Mouse (Mus musculus): ENCODE results near the gene Alkbh1. TPM values are rescaled to one million over a fixed set of nuclear protein-coding genes. Genes with fewer than 3 reads are reported as not detected.

The Alkbh1 gene
- polyA plus RNA-seq, 2 experiments: 48.3 to 60.2 TPM

DNA sequence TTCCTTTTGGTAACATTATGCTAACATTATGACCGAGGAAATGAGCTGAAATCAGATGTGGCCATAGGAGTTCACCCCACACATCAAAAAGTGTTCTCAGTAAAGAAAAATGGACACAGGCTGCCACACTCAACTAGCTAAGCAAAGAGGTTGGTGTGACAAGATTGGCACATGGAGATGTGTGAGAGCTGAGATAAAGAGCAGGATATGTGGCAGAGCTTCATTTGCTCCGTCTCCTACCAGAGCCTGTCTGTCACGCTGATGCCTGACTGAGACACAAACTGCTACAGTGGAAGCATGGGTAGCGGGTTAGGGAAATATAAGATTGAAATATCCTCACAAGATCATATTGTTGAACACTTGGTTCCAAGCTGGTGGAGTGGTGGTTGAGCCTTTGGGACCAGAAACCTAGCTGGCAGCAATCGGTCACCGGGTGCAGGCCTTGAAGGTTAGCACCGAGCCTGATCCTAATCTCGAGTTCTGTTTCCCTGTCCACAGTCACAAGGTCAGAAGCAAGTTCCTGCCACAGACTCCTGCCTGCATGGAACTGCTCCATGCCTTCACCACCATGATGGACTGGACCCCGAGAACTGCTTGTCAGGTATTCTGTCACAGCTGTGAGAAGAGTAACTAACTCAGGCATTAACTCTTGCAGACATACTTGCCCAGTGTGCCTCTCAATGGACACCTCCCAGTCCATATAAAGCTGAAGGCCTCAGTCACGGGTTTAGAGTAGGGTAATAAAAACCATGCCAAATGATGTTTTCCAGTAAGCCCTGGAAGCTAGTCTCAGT lies 63.0 kb downstream of the Alkbh1 start:
- DNase-seq (ENCODE audit: low spot score): no peak
- Histone ChIP-seq H3K4me3 (replicated peaks; ENCODE audit: low read length) (no peak overlapping the region), H3K27me3 (ENCODE audit: control insufficient read depth, insufficient read depth, low read length) (no peaks in the 10 kb centered on the region), H3K9me3 (ENCODE audit: control insufficient read depth, low read length) (no peaks in the 10 kb centered on the region), H3K36me3 (ENCODE audit: control insufficient read depth, insufficient read depth, low read length) (peaks cover 3% of the 10 kb centered on the region; the same call in 1 of the 2 replicates), H3K27ac (replicated peaks; ENCODE audit: low read depth, low read length) (no peak overlapping the region), H3K4me1 (ENCODE audit: control insufficient read depth, insufficient read depth, low read length) (no peaks in the 10 kb centered on the region), H3K4me2 (replicated peaks; ENCODE audit: low read depth, low read length, severe bottlenecking) (no peak overlapping the region), H3K9ac (ENCODE audit: low read depth, low read length, severe bottlenecking) (no peak overlapping the region)
- WGBS: 84% methylated on average over 10 of the region's 10 CpGs
- TF ChIP-seq POLR2A (IDR thresholded peaks at IDR 0.05; ENCODE audit: borderline replicate concordance, extremely low read depth, insufficient read depth, insufficient read length): no peak
- no peak for ATAC-seq (ENCODE audit: low FRiP score, low read depth)

GRCm38 (mm10) chr12:87379496-87379895 lies 64.3 kb downstream of the Alkbh1 start:
- Histone ChIP-seq H3K4me1 (ENCODE audit: control insufficient read depth, insufficient read depth, low read length) (no peaks in the 10 kb centered on the region), H3K27me3 (ENCODE audit: control insufficient read depth, insufficient read depth, low read length) (no peaks in the 10 kb centered on the region), H3K4me2 (replicated peaks; ENCODE audit: low read depth, low read length, severe bottlenecking) (no peak overlapping the region), H3K9ac (ENCODE audit: low read depth, low read length, severe bottlenecking) (no peak overlapping the region), H3K4me3 (replicated peaks; ENCODE audit: low read length) (no peak overlapping the region), H3K9me3 (ENCODE audit: control insufficient read depth, low read length) (no peaks in the 10 kb centered on the region), H3K36me3 (ENCODE audit: control insufficient read depth, insufficient read depth, low read length) (peaks cover 3% of the 10 kb centered on the region; the same call in 1 of the 2 replicates), H3K27ac (replicated peaks; ENCODE audit: low read depth, low read length) (no peak overlapping the region)
- TF ChIP-seq POLR2A (IDR thresholded peaks at IDR 0.05; ENCODE audit: borderline replicate concordance, extremely low read depth, insufficient read depth, insufficient read length): no peak
- DNase-seq (ENCODE audit: low spot score): no peak
- no peak for ATAC-seq (ENCODE audit: low FRiP score, low read depth)
- WGBS: 78% methylated on average over 2 of the region's 2 CpGs

Small RNA genes lying within 50 kb of the gene (microRNA-seq; reads per million reads assigned to microRNA genes)
- 42.6 reads per million, percentile 35 among the genes with 10 or more reads in this experiment for gene Mir3068

Other genes starting within 250 kb of the Alkbh1 start
- gene Samd15, start 244.3 kb downstream of the Alkbh1 start, polyA plus RNA-seq (2012; rRNA removed): 1.2 and 2.0 TPM in 2 replicates
- gene Samd15, start 244.3 kb downstream of the Alkbh1 start, polyA plus RNA-seq (2014; fragmentation: Nextera tagmentation; extraction: Ambion mirVana): 1.1 and 1.6 TPM in 2 replicates
- 6.2 and 6.8 TPM in 2 replicates for gene Tmed8, start 243.6 kb downstream of the Alkbh1 start, polyA plus RNA-seq (2012; rRNA removed)
- gene Tmed8, start 243.6 kb downstream of the Alkbh1 start, polyA plus RNA-seq (2014; fragmentation: Nextera tagmentation; extraction: Ambion mirVana): 2.9 and 3.3 TPM in 2 replicates
- gene Noxred1, start 205.3 kb downstream of the Alkbh1 start, polyA plus RNA-seq (2012; rRNA removed): 0.80 and 1.5 TPM in 2 replicates
- gene Noxred1, start 205.3 kb downstream of the Alkbh1 start, polyA plus RNA-seq (2014; fragmentation: Nextera tagmentation; extraction: Ambion mirVana): 0.40 and 0.99 TPM in 2 replicates
- 44.3 and 45.0 TPM in 2 replicates for gene Vipas39, start 177.8 kb downstream of the Alkbh1 start, polyA plus RNA-seq (2012; rRNA removed)
- gene Vipas39, start 177.8 kb downstream of the Alkbh1 start, polyA plus RNA-seq (2014; fragmentation: Nextera tagmentation; extraction: Ambion mirVana): 42.1 and 52.5 TPM in 2 replicates
- gene Ahsa1, start 177.5 kb downstream of the Alkbh1 start, polyA plus RNA-seq (2012; rRNA removed): 120 and 187 TPM in 2 replicates
- gene Ahsa1, start 177.5 kb downstream of the Alkbh1 start, polyA plus RNA-seq (2014; fragmentation: Nextera tagmentation; extraction: Ambion mirVana): 168 and 182 TPM in 2 replicates
- 0.99 and 1.2 TPM in 2 replicates for gene Ism2, start 144.3 kb downstream of the Alkbh1 start, polyA plus RNA-seq (2012; rRNA removed)
- gene Ism2, start 144.3 kb downstream of the Alkbh1 start, polyA plus RNA-seq (2014; fragmentation: Nextera tagmentation; extraction: Ambion mirVana): 1.4 TPM in 2 replicates
- gene Sptlc2, start 55.7 kb downstream of the Alkbh1 start, polyA plus RNA-seq (2012; rRNA removed): 23.3 and 35.2 TPM in 2 replicates
- gene Sptlc2, start 55.7 kb downstream of the Alkbh1 start, polyA plus RNA-seq (2014; fragmentation: Nextera tagmentation; extraction: Ambion mirVana): 80.8 and 85.5 TPM in 2 replicates
- gene Slirp, start 121 bp downstream of the Alkbh1 start, polyA plus RNA-seq (2012; rRNA removed): 62.4 and 83.4 TPM in 2 replicates
- gene Slirp, start 121 bp downstream of the Alkbh1 start, polyA plus RNA-seq (2014; fragmentation: Nextera tagmentation; extraction: Ambion mirVana): 292 and 314 TPM in 2 replicates
- gene Snw1, start 28.3 kb upstream of the Alkbh1 start, polyA plus RNA-seq (2012; rRNA removed): 30.8 and 45.3 TPM in 2 replicates
- 125 and 134 TPM in 2 replicates for gene Snw1, start 28.3 kb upstream of the Alkbh1 start, polyA plus RNA-seq (2014; fragmentation: Nextera tagmentation; extraction: Ambion mirVana)
- not detected in 2 replicates for gene Gm5788, start 50.7 kb upstream of the Alkbh1 start, polyA plus RNA-seq (2012; rRNA removed)
- gene Gm5788, start 50.7 kb upstream of the Alkbh1 start, polyA plus RNA-seq (2014; fragmentation: Nextera tagmentation; extraction: Ambion mirVana): not detected in 2 replicates
- not detected in 2 replicates for gene Gm8300, start 70.3 kb upstream of the Alkbh1 start, polyA plus RNA-seq (2012; rRNA removed)
- gene Gm8300, start 70.3 kb upstream of the Alkbh1 start, polyA plus RNA-seq (2014; fragmentation: Nextera tagmentation; extraction: Ambion mirVana): not detected in 2 replicates
- not detected in 2 replicates for gene Oog1, start 158.7 kb upstream of the Alkbh1 start, polyA plus RNA-seq (2012; rRNA removed)
- gene Oog1, start 158.7 kb upstream of the Alkbh1 start, polyA plus RNA-seq (2014; fragmentation: Nextera tagmentation; extraction: Ambion mirVana): not detected in 2 replicates
- gene Gm4027, start 174.9 kb upstream of the Alkbh1 start, polyA plus RNA-seq (2012; rRNA removed): not detected in 2 replicates
- not detected in 2 replicates for gene Gm4027, start 174.9 kb upstream of the Alkbh1 start, polyA plus RNA-seq (2014; fragmentation: Nextera tagmentation; extraction: Ambion mirVana)
- gene Gm16381, start 200.6 kb upstream of the Alkbh1 start, polyA plus RNA-seq (2012; rRNA removed): not detected in 2 replicates
- not detected in 2 replicates for gene Gm16381, start 200.6 kb upstream of the Alkbh1 start, polyA plus RNA-seq (2014; fragmentation: Nextera tagmentation; extraction: Ambion mirVana)